Mouse (Mus musculus) lung, adult 2 months (tissue): Measurements from ENCODE around the gene Gpx1.

Source experiments
- CTCF ChIP-seq: fragments of 200-500 bp; IDR thresholded peaks from 2 replicates; pipeline ENCODE4 v1.5.1; 2011; ENCODE audit warnings: mild to moderate bottlenecking, low read length, control low read depth; ENCODE audit not compliant: insufficient read depth
- POLR2A ChIP-seq: fragments of 200-500 bp; IDR thresholded peaks from 2 replicates; pipeline ENCODE4 v1.6.1; 2011; ENCODE audit warnings: low read depth, mild to moderate bottlenecking, control low read depth, low read length, borderline replicate concordance; ENCODE audit errors: extremely low read depth

DNA sequence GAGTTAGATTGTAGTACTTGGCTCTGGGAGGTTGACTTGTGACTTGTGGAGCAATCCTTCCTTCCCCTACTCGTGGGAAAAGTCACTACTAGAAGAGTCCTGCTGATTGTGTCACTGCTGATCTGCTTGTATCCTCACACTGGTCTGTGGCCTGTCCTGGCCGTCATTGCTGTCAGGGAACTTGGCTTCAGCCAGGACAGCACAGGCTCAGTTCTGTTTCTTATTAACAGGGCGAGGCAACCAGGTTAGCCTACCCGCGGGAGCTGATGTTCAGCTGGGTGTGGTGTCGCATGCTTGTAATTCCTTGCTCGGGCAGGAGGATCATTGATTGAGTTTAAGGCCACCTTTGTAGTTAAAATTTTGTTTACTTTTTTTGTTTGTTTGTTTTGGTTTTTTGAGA lies 46.3 kb downstream of the Gpx1 start:
- TF ChIP-seq CTCF (no peak), POLR2A (no peak)
